Mouse (Mus musculus) embryonic fibroblast, embryonic 13.5 days (primary cell): ENCODE measurements around the gene Slc25a44.

Source experiments
- CTCF ChIP-seq: IDR thresholded peaks from 2 replicates; pipeline ENCODE4 v1.5.1; 2011; ENCODE audit warnings: mild to moderate bottlenecking, control low read depth, low read length, moderate library complexity, borderline replicate concordance; ENCODE audit not compliant: insufficient read depth
- POLR2A ChIP-seq: IDR thresholded peaks from 2 replicates; pipeline ENCODE4 v1.6.1; 2011; ENCODE audit warnings: low read depth, mild to moderate bottlenecking, control low read depth, low read length, moderate library complexity

DNA sequence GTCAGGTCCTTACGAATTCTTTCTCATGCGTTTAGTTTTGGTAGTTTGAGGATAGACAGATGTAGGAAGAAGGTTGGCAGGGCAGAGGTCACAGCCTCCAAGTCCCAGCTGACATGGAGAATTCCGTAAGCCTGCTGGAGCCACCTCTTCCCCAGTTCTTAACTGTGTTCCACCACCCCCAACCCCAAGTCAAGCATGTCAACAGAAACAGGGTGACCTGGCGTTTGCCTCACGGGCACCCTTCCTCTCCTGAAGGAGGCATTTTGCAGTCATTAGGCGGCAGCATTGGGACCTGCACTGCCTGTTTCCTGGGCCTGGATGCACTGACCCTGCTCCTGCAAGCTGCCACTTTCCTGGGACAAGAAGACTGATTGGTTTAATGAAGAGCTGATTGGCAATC lies 6.9 kb downstream of the Slc25a44 start:
- TF ChIP-seq CTCF (no peak), POLR2A (no peak)
